Mouse (Mus musculus): ENCODE data around the gene AC134908.4. TPM values are rescaled to one million over a fixed set of nuclear protein-coding genes. Genes with fewer than 3 reads are reported as not detected.

The AC134908.4 gene
- polyA plus RNA-seq, 1 experiment from 2014 or later, result 0.29 TPM

- Histone ChIP-seq H3K4me3 (ENCODE audit: low read depth, low read length) (no peak overlapping the region), H3K9ac (ENCODE audit: low read depth, low read length) (no peak overlapping the region), H3K4me2 (no peak overlapping the region), H3K27me3 (ENCODE audit: control insufficient read depth, insufficient read depth, low read length) (no peaks in the 10 kb centered on the region), H3K9me3 (replicated peaks; ENCODE audit: control insufficient read depth, low read length) (no peaks in the 10 kb centered on the region), H3K27ac (ENCODE audit: low read depth, low read length) (no peak overlapping the region), H3K36me3 (ENCODE audit: control insufficient read depth, insufficient read depth, low read length) (peaks cover 6% of the 10 kb centered on the region; the same call in 1 of the 2 replicates), H3K4me1 (ENCODE audit: control insufficient read depth, insufficient read depth, low read length) (peaks cover 34% of the 10 kb centered on the region)
- ATAC-seq (replicated peaks; ENCODE audit: insufficient number of reproducible peaks, low FRiP score, low TSS enrichment), result no peak
- 75% methylated on average over 13 of the region's 13 CpGs for WGBS (ENCODE audit: insufficient replicate concordance)
These were observed 1.3 kb downstream of the AC134908.4 start for GRCm38 (mm10) chr17:25794197-25794596.

- Histone ChIP-seq H3K27ac (ENCODE audit: low read depth, low read length) (peak within 1 kb of the TSS; percentile 90), H3K4me3 (ENCODE audit: low read depth, low read length) (peak within 1 kb of the TSS; percentile 71), H3K36me3 (ENCODE audit: control insufficient read depth, insufficient read depth, low read length) (peaks cover 9% of the 10 kb centered on the region), H3K9me3 (replicated peaks; ENCODE audit: control insufficient read depth, low read length) (no peaks in the 10 kb centered on the region), H3K27me3 (ENCODE audit: control insufficient read depth, insufficient read depth, low read length) (no peaks in the 10 kb centered on the region), H3K4me1 (ENCODE audit: control insufficient read depth, insufficient read depth, low read length) (peaks cover 34% of the 10 kb centered on the region), H3K9ac (ENCODE audit: low read depth, low read length) (peak within 1 kb of the TSS; percentile 80), H3K4me2 (peak within 1 kb of the TSS; percentile 80)
- ATAC-seq (replicated peaks; ENCODE audit: insufficient number of reproducible peaks, low FRiP score, low TSS enrichment), result peak; percentile 67
- 1% methylated on average over 14 of the region's 14 CpGs for WGBS (ENCODE audit: insufficient replicate concordance)
These were observed 2.8 kb downstream of the AC134908.4 start, which contains the start of gene Fam173a for GRCm38 (mm10) chr17:25792615-25793014. TSS of gene Fam173a (minus strand) at chr17:25792901.

GRCm38 (mm10) chr17:25791843-25792527, 3.5 kb downstream of the AC134908.4 start:
- under 1% methylated on average over 45 of the region's 45 CpGs for WGBS (ENCODE audit: insufficient replicate concordance)
- Histone ChIP-seq H3K36me3 (ENCODE audit: control insufficient read depth, insufficient read depth, low read length) (peaks cover 11% of the 10 kb centered on the region), H3K27me3 (ENCODE audit: control insufficient read depth, insufficient read depth, low read length) (no peaks in the 10 kb centered on the region), H3K27ac (ENCODE audit: low read depth, low read length) (peak overlapping the region; percentile 90), H3K9me3 (replicated peaks; ENCODE audit: control insufficient read depth, low read length) (no peaks in the 10 kb centered on the region), H3K4me3 (ENCODE audit: low read depth, low read length) (peak overlapping the region; percentile 71), H3K4me2 (peak overlapping the region; percentile 80), H3K4me1 (ENCODE audit: control insufficient read depth, insufficient read depth, low read length) (peaks cover 34% of the 10 kb centered on the region), H3K9ac (ENCODE audit: low read depth, low read length) (peak overlapping the region; percentile 80)
- ATAC-seq (replicated peaks; ENCODE audit: insufficient number of reproducible peaks, low FRiP score, low TSS enrichment), result peak; percentile 45

- peak overlapping the region; percentile 80 for H3K4me2 ChIP-seq
- no peaks in the 10 kb centered on the region for H3K27me3 ChIP-seq (ENCODE audit: control insufficient read depth, insufficient read depth, low read length)
- H3K9ac ChIP-seq (ENCODE audit: low read depth, low read length), result peak overlapping the region; percentile 80
- peaks cover 34% of the 10 kb centered on the region for H3K4me1 ChIP-seq (ENCODE audit: control insufficient read depth, insufficient read depth, low read length)
- H3K9me3 ChIP-seq (replicated peaks; ENCODE audit: control insufficient read depth, low read length), result no peaks in the 10 kb centered on the region
- no peak for ATAC-seq (replicated peaks; ENCODE audit: insufficient number of reproducible peaks, low FRiP score, low TSS enrichment)
- H3K36me3 ChIP-seq (ENCODE audit: control insufficient read depth, insufficient read depth, low read length), result peaks cover 11% of the 10 kb centered on the region
- H3K27ac ChIP-seq (ENCODE audit: low read depth, low read length), result no peak overlapping the region
- H3K4me3 ChIP-seq (ENCODE audit: low read depth, low read length), result peak overlapping the region; percentile 71
- WGBS (ENCODE audit: insufficient replicate concordance), result 28% methylated on average over 19 of the region's 19 CpGs
These were observed 4.1 kb downstream of the AC134908.4 start for GRCm38 (mm10) chr17:25791320-25791842.

GRCm38 (mm10) chr17:25786781-25787504, 8.5 kb downstream of the AC134908.4 start:
- Histone ChIP-seq H3K27me3 (ENCODE audit: control insufficient read depth, insufficient read depth, low read length) (no peaks in the 10 kb centered on the region), H3K36me3 (ENCODE audit: control insufficient read depth, insufficient read depth, low read length) (peaks cover 20% of the 10 kb centered on the region), H3K4me1 (ENCODE audit: control insufficient read depth, insufficient read depth, low read length) (peaks cover 22% of the 10 kb centered on the region), H3K4me3 (ENCODE audit: low read depth, low read length) (no peak overlapping the region), H3K9ac (ENCODE audit: low read depth, low read length) (no peak overlapping the region), H3K4me2 (no peak overlapping the region), H3K27ac (ENCODE audit: low read depth, low read length) (no peak overlapping the region), H3K9me3 (replicated peaks; ENCODE audit: control insufficient read depth, low read length) (no peaks in the 10 kb centered on the region)
- WGBS (ENCODE audit: insufficient replicate concordance), result 88% methylated on average over 9 of the region's 9 CpGs
- no peak for ATAC-seq (replicated peaks; ENCODE audit: insufficient number of reproducible peaks, low FRiP score, low TSS enrichment)

GRCm38 (mm10) chr17:25786280-25786679, 9.2 kb downstream of the AC134908.4 start, which contains the start of gene Ccdc78:
TSS of gene Ccdc78 (plus strand) at chr17:25786580.
- H3K4me1 ChIP-seq (ENCODE audit: control insufficient read depth, insufficient read depth, low read length), result peaks cover 20% of the 10 kb centered on the region

GRCm38 (mm10) chr17:25785281-25785745, 10.1 kb downstream of the AC134908.4 start, which contains the start of gene Haghl:
TSS of gene Haghl (minus strand) at chr17:25785673.
- 0% methylated on average over 23 of the region's 23 CpGs for WGBS (ENCODE audit: insufficient replicate concordance)

More at GRCm38 (mm10) chr17:25786280-25786679, 9.2 kb downstream of the AC134908.4 start, which contains the start of gene Ccdc78:
- peak within 1 kb of the TSS; percentile 81 for H3K27ac ChIP-seq (ENCODE audit: low read depth, low read length)
- no peaks in the 10 kb centered on the region for H3K9me3 ChIP-seq (replicated peaks; ENCODE audit: control insufficient read depth, low read length)
- H3K27me3 ChIP-seq (ENCODE audit: control insufficient read depth, insufficient read depth, low read length), result no peaks in the 10 kb centered on the region
- WGBS (ENCODE audit: insufficient replicate concordance), result 73% methylated on average over 3 of the region's 3 CpGs
- peaks cover 27% of the 10 kb centered on the region for H3K36me3 ChIP-seq (ENCODE audit: control insufficient read depth, insufficient read depth, low read length)
- ATAC-seq (replicated peaks; ENCODE audit: insufficient number of reproducible peaks, low FRiP score, low TSS enrichment), result no peak
- peak within 1 kb of the TSS; percentile 69 for H3K4me3 ChIP-seq (ENCODE audit: low read depth, low read length)
- H3K9ac ChIP-seq (ENCODE audit: low read depth, low read length), result peak within 1 kb of the TSS; percentile 80
- H3K4me2 ChIP-seq, result peak within 1 kb of the TSS; percentile 78

GRCm38 (mm10) chr17:25783861-25784574, 11.4 kb downstream of the AC134908.4 start:
- Histone ChIP-seq H3K36me3 (ENCODE audit: control insufficient read depth, insufficient read depth, low read length) (peaks cover 20% of the 10 kb centered on the region), H3K4me2 (peak overlapping the region; percentile 78), H3K27me3 (ENCODE audit: control insufficient read depth, insufficient read depth, low read length) (no peaks in the 10 kb centered on the region), H3K9ac (ENCODE audit: low read depth, low read length) (peak overlapping the region; percentile 80), H3K9me3 (replicated peaks; ENCODE audit: control insufficient read depth, low read length) (no peaks in the 10 kb centered on the region), H3K4me3 (ENCODE audit: low read depth, low read length) (peak overlapping the region; percentile 69; the same call in 1 of the 2 replicates), H3K27ac (ENCODE audit: low read depth, low read length) (no peak overlapping the region), H3K4me1 (ENCODE audit: control insufficient read depth, insufficient read depth, low read length) (peaks cover 12% of the 10 kb centered on the region)
- no peak for ATAC-seq (replicated peaks; ENCODE audit: insufficient number of reproducible peaks, low FRiP score, low TSS enrichment)
- 80% methylated on average over 14 of the region's 15 CpGs for WGBS (ENCODE audit: insufficient replicate concordance)

More at GRCm38 (mm10) chr17:25785281-25785745, 10.1 kb downstream of the AC134908.4 start, which contains the start of gene Haghl:
- H3K4me3 ChIP-seq (ENCODE audit: low read depth, low read length), result peak within 1 kb of the TSS; percentile 69
- peak within 1 kb of the TSS; percentile 81 for H3K27ac ChIP-seq (ENCODE audit: low read depth, low read length)
- no peaks in the 10 kb centered on the region for H3K27me3 ChIP-seq (ENCODE audit: control insufficient read depth, insufficient read depth, low read length)
- H3K9me3 ChIP-seq (replicated peaks; ENCODE audit: control insufficient read depth, low read length), result no peaks in the 10 kb centered on the region
- peak; percentile 76 for ATAC-seq (replicated peaks; ENCODE audit: insufficient number of reproducible peaks, low FRiP score, low TSS enrichment)
- peaks cover 12% of the 10 kb centered on the region for H3K4me1 ChIP-seq (ENCODE audit: control insufficient read depth, insufficient read depth, low read length)
- peaks cover 27% of the 10 kb centered on the region for H3K36me3 ChIP-seq (ENCODE audit: control insufficient read depth, insufficient read depth, low read length)
- peak within 1 kb of the TSS; percentile 80 for H3K9ac ChIP-seq (ENCODE audit: low read depth, low read length)
- peak within 1 kb of the TSS; percentile 78 for H3K4me2 ChIP-seq
